Mouse (Mus musculus): ENCODE measurements around the gene Uvrag.

- TF ChIP-seq CTCF (IDR thresholded peaks at IDR 0.05; ENCODE audit: low read depth, low read length) (no peak), POLR2A (IDR thresholded peaks at IDR 0.05; ENCODE audit: extremely low read depth, insufficient read depth, low read length) (no peak)
Measured at GRCm38 (mm10) chr7:99166159-99166558, 25.2 kb upstream of the Uvrag start.
